Comparison of ENCODE assay signal across 13 mouse cellular contexts in genomic region chr9:86878716-86879115, GRCm38 (mm10). TPM values are rescaled to one million over a fixed set of nuclear protein-coding genes. Genes with fewer than 3 reads are reported as not detected.
DNase-seq lines count a peak whose midpoint lies in the region; ATAC-seq lines count a peak whose summit lies in the region.
"Had no signal": no experiment of that assay in that cellular context is flagged by ENCODE, and none has a peak within 500 bp of the region (broad histone marks: within the 10 kb centered on the region; RNA-seq: fewer than 3 reads in every experiment).

No protein-coding gene starts in this region.

- no peaks in the 10 kb centered on the region for H3K36me3 ChIP-seq in heart, embryonic 16.5 days (ENCODE audit: control insufficient read depth, insufficient read depth)
- H3K36me3 ChIP-seq in forebrain, embryonic 11.5 days (ENCODE audit: control insufficient read depth, insufficient read depth, low read length) = no peaks in the 10 kb centered on the region
- H3K36me3 ChIP-seq in limb, embryonic 15.5 days = no peaks in the 10 kb centered on the region
- H3K36me3 ChIP-seq: stomach, embryonic 15.5 days had no signal

- H3K4me2 ChIP-seq in heart, embryonic 16.5 days (ENCODE audit: low read depth, low read length) = peak overlapping the region; percentile 82
- peak overlapping the region; percentile 98 for H3K4me2 ChIP-seq in forebrain, embryonic 11.5 days (ENCODE audit: low read depth, low read length, severe bottlenecking)
- peak overlapping the region; percentile 92; the same call in 1 of the 2 replicates for H3K4me2 ChIP-seq in limb, embryonic 15.5 days

- H3K27me3 ChIP-seq in heart, embryonic 16.5 days (ENCODE audit: control insufficient read depth, insufficient read depth, low read length) = peaks cover 24% of the 10 kb centered on the region
- peaks cover 14% of the 10 kb centered on the region for H3K27me3 ChIP-seq in forebrain, embryonic 11.5 days (ENCODE audit: control insufficient read depth, insufficient read depth, low read length)
- peaks cover 45% of the 10 kb centered on the region for H3K27me3 ChIP-seq in limb, embryonic 15.5 days
- H3K27me3 ChIP-seq: CH12.LX had no signal

- no peak for ATAC-seq in heart, embryonic 16.5 days (replicated peaks; ENCODE audit: extremely low read depth, insufficient read depth, low FRiP score)
- no peak for ATAC-seq in forebrain, embryonic 11.5 days (replicated peaks; ENCODE audit: low FRiP score)
- no peak for ATAC-seq in limb, embryonic 15.5 days (ENCODE audit: insufficient number of reproducible peaks, low FRiP score, low TSS enrichment, low read depth)

- peak overlapping the region; percentile 82 for H3K4me3 ChIP-seq in heart, embryonic 16.5 days (ENCODE audit: low read length)
- H3K4me3 ChIP-seq in forebrain, embryonic 11.5 days (ENCODE audit: low read depth, low read length) = peak overlapping the region; percentile 70; the same call in 1 of the 2 replicates
- H3K4me3 ChIP-seq in limb, embryonic 15.5 days = no peak overlapping the region
- H3K4me3 ChIP-seq: myocyte had no signal

- peak overlapping the region; percentile 96 for H3K27ac ChIP-seq in heart, embryonic 16.5 days (ENCODE audit: low read length)
- H3K27ac ChIP-seq in forebrain, embryonic 11.5 days (ENCODE audit: low read depth, low read length) = no peak overlapping the region
- H3K27ac ChIP-seq in limb, embryonic 15.5 days = no peak overlapping the region
- H3K27ac ChIP-seq: liver, embryonic 14.5 days; stomach, embryonic 15.5 days had no signal

- peaks cover 12% of the 10 kb centered on the region for H3K4me1 ChIP-seq in heart, embryonic 16.5 days (ENCODE audit: control insufficient read depth, insufficient read depth, low read length)
- H3K4me1 ChIP-seq in forebrain, embryonic 11.5 days (replicated peaks; ENCODE audit: control insufficient read depth, insufficient read depth, low read length) = peaks cover 6% of the 10 kb centered on the region; the same call in 1 of the 2 replicates
- H3K4me1 ChIP-seq in limb, embryonic 15.5 days = peaks cover 18% of the 10 kb centered on the region

- DNase-seq in heart, postnatal 36 days = no peak
- peak; percentile 52 for DNase-seq in brain, adult 2 months (ENCODE audit: low read depth, low spot score)
- DNase-seq in forebrain, embryonic 11.5 days (ENCODE audit: low spot score) = no peak
- DNase-seq in urinary bladder, adult 18-20 months (ENCODE audit: low spot score in 2 of 2) = no peak
- no peak for DNase-seq in ovary, adult 18-20 months (ENCODE audit: low spot score)
- DNase-seq in gastrocnemius, postnatal 25 days = no peak
- DNase-seq: kidney, adult 11 months had no signal

- no peaks in the 10 kb centered on the region for H3K9me3 ChIP-seq in heart, embryonic 16.5 days (replicated peaks; ENCODE audit: control insufficient read depth, low read length)
- H3K9me3 ChIP-seq in forebrain, embryonic 11.5 days (ENCODE audit: control insufficient read depth, low read length) = no peaks in the 10 kb centered on the region
- no peaks in the 10 kb centered on the region for H3K9me3 ChIP-seq in limb, embryonic 15.5 days
- H3K9me3 ChIP-seq: stomach, embryonic 15.5 days had no signal

- peak overlapping the region; percentile 88 for H3K9ac ChIP-seq in heart, embryonic 16.5 days (ENCODE audit: low read length)
- H3K9ac ChIP-seq in forebrain, embryonic 11.5 days (ENCODE audit: low read length) = no peak overlapping the region
- no peak overlapping the region for H3K9ac ChIP-seq in limb, embryonic 15.5 days
- H3K9ac ChIP-seq: liver, embryonic 14.5 days had no signal

- 60% methylated on average over 6 of the region's 6 CpGs for WGBS in heart, embryonic 16.5 days
- 61% methylated on average over 6 of the region's 6 CpGs for WGBS in forebrain, embryonic 11.5 days
- WGBS in limb, embryonic 15.5 days = 78% methylated on average over 6 of the region's 6 CpGs

- intact Hi-C loops in heart, postnatal 36 days (cut with DNase I) = no loop called here

RNA-seq across cellular contexts. Expression of gene Snap91, which starts 1.7 kb away (rescaled TPM):
- polyA plus RNA-seq in heart, embryonic 16.5 days (2015; fragmentation: Nextera tagmentation; extraction: Ambion mirVana) = 89.1 and 93.3 TPM in 2 replicates
- total RNA-seq in heart, postnatal 36 days (2021) = 1 to 10 TPM; 7.3 to 8.9 TPM
- polyA plus RNA-seq in forebrain, embryonic 11.5 days (2014; fragmentation: Nextera tagmentation; extraction: Ambion mirVana) = 8.3 and 8.6 TPM in 2 replicates
- polyA plus RNA-seq in limb, embryonic 15.5 days (2015; fragmentation: Nextera tagmentation; extraction: Ambion mirVana) = 5.9 and 6.8 TPM in 2 replicates
- under 1 TPM; 0.21 to 0.51 TPM for total RNA-seq in gastrocnemius, postnatal 25 days (2021)
- polyA plus RNA-seq: myocyte had no signal
